Mouse (Mus musculus) embryonic fibroblast, embryonic 13.5 days (primary cell): ENCODE results near the gene Vwa8. TPM values are rescaled to one million over a fixed set of nuclear protein-coding genes. Genes with fewer than 3 reads are reported as not detected.

Experiments
- H3K27ac ChIP-seq: 2 replicates; pipeline ENCODE4 v1.5.1; 2012; ENCODE audit warnings: low read length, control low read depth, inconsistent platforms; ENCODE audit not compliant: insufficient read depth
- H3K4me1 ChIP-seq: 2 replicates; pipeline ENCODE4 v1.6.1; 2011; ENCODE audit warnings: low read length; ENCODE audit not compliant: control insufficient read depth, insufficient read depth
- H3K4me3 ChIP-seq: 2 replicates; pipeline ENCODE4 v1.5.1; 2011; ENCODE audit warnings: mild to moderate bottlenecking, control low read depth, low read length; ENCODE audit not compliant: insufficient read depth
- CTCF ChIP-seq: IDR thresholded peaks from 2 replicates; pipeline ENCODE4 v1.5.1; 2011; ENCODE audit warnings: mild to moderate bottlenecking, control low read depth, low read length, moderate library complexity, borderline replicate concordance; ENCODE audit not compliant: insufficient read depth
- POLR2A ChIP-seq: IDR thresholded peaks from 2 replicates; pipeline ENCODE4 v1.6.1; 2011; ENCODE audit warnings: low read depth, mild to moderate bottlenecking, control low read depth, low read length, moderate library complexity
- polyA plus RNA-seq: library from polyadenylated mRNA; stranded (reverse); fragments of >200 nt; gene quantifications from 2 replicates; pipeline ENCODE4 v1.2.4, GENCODE M21; 2011; ENCODE audit warnings: low read depth; ENCODE audit not compliant: missing spikeins, insufficient read length

Vwa8 gene
- polyA plus RNA-seq, 1 experiment: 20.1 TPM

- Histone ChIP-seq H3K4me1 (peaks cover 15% of the 10 kb centered on the region), H3K4me3 (no peak overlapping the region), H3K27ac (peak overlapping the region; percentile 36)
- TF ChIP-seq POLR2A: no peak
- TF ChIP-seq CTCF: no peak
Measured at GRCm38 (mm10) chr14:79114526-79115383, 265.9 kb downstream of the Vwa8 start.

GRCm38 (mm10) chr14:79118457-79118856, 269.6 kb downstream of the Vwa8 start:
- Histone ChIP-seq H3K27ac (no peak overlapping the region), H3K4me1 (peaks cover 20% of the 10 kb centered on the region), H3K4me3 (no peak overlapping the region)
- TF ChIP-seq POLR2A: no peak
- TF ChIP-seq CTCF: no peak

GRCm38 (mm10) chr14:79119354-79119753, 270.5 kb downstream of the Vwa8 start:
- no peak overlapping the region for H3K4me3 ChIP-seq
- H3K27ac ChIP-seq: no peak overlapping the region
- TF ChIP-seq CTCF: no peak
- no peak for TF ChIP-seq POLR2A
- peaks cover 16% of the 10 kb centered on the region for H3K4me1 ChIP-seq

GRCm38 (mm10) chr14:79120681-79121080, 271.8 kb downstream of the Vwa8 start:
- no peak for TF ChIP-seq CTCF
- TF ChIP-seq POLR2A: no peak
- Histone ChIP-seq H3K4me1 (peaks cover 10% of the 10 kb centered on the region), H3K4me3 (no peak overlapping the region), H3K27ac (no peak overlapping the region)

GRCm38 (mm10) chr14:79123466-79123865, 274.6 kb downstream of the Vwa8 start:
- H3K4me3 ChIP-seq: no peak overlapping the region
- H3K27ac ChIP-seq: no peak overlapping the region
- peaks cover 10% of the 10 kb centered on the region for H3K4me1 ChIP-seq
- no peak for TF ChIP-seq POLR2A
- no peak for TF ChIP-seq CTCF

GRCm38 (mm10) chr14:79124643-79125042, 275.8 kb downstream of the Vwa8 start:
- no peak overlapping the region for H3K4me3 ChIP-seq
- H3K4me1 ChIP-seq: peaks cover 10% of the 10 kb centered on the region
- TF ChIP-seq CTCF (no peak), POLR2A (no peak)
- H3K27ac ChIP-seq: no peak overlapping the region

GRCm38 (mm10) chr14:79126176-79126575, 277.3 kb downstream of the Vwa8 start:
- no peak overlapping the region for H3K4me3 ChIP-seq
- peaks cover 10% of the 10 kb centered on the region for H3K4me1 ChIP-seq
- TF ChIP-seq CTCF (no peak), POLR2A (no peak)
- H3K27ac ChIP-seq: no peak overlapping the region

- H3K4me3 ChIP-seq: no peak overlapping the region
- H3K27ac ChIP-seq: no peak overlapping the region
- H3K4me1 ChIP-seq: peaks cover 5% of the 10 kb centered on the region; the same call in 1 of the 2 replicates
- TF ChIP-seq POLR2A (no peak), CTCF (peak; percentile 85; the same call in 1 of the 2 replicates)
Measured at GRCm38 (mm10) chr14:79134891-79135334, 286.1 kb downstream of the Vwa8 start.

- TF ChIP-seq POLR2A (no peak), CTCF (no peak)
- Histone ChIP-seq H3K27ac (no peak overlapping the region), H3K4me1 (peaks cover 5% of the 10 kb centered on the region; the same call in 1 of the 2 replicates), H3K4me3 (no peak overlapping the region)
Measured at GRCm38 (mm10) chr14:79135441-79135840, 286.6 kb downstream of the Vwa8 start.

GRCm38 (mm10) chr14:79136585-79136984, 287.7 kb downstream of the Vwa8 start:
- TF ChIP-seq POLR2A (no peak), CTCF (no peak)
- Histone ChIP-seq H3K4me1 (peaks cover 8% of the 10 kb centered on the region; the same call in 1 of the 2 replicates), H3K4me3 (no peak overlapping the region), H3K27ac (no peak overlapping the region)
